Mouse (Mus musculus) MEL (cell line): Measurements from ENCODE around the gene Kctd7.

Experiments
- CHD2 ChIP-seq: IDR thresholded peaks from 2 replicates; pipeline ENCODE4 v1.6.1; 2011; ENCODE audit warnings: low read length, improper control_type of control experiment
- CTCF ChIP-seq, 3 experiments: IDR thresholded peaks in 2 of 3; conservative IDR thresholded peaks in 1 of 3; 2 replicates each; pipeline ENCODE4 v1.5.1; 2011 to 2012; ENCODE audit warnings: low read length in 3 of 3, low read depth in 2 of 3, mild to moderate bottlenecking in 2 of 3, improper control_type of control experiment in 1 of 3, inconsistent platforms in 1 of 3, mixed read lengths in 1 of 3, moderate library complexity in 1 of 3; ENCODE audit not compliant: control insufficient read depth in 1 of 3, insufficient read depth in 1 of 3, poor library complexity in 1 of 3, severe bottlenecking in 1 of 3
- E2F4 ChIP-seq: IDR thresholded peaks from 2 replicates; pipeline ENCODE4 v1.6.1; 2011; ENCODE audit warnings: low read depth, low read length, improper control_type of control experiment, borderline replicate concordance
- GATA1 ChIP-seq: IDR thresholded peaks from 2 replicates; pipeline ENCODE4 v1.6.1; 2011; ENCODE audit warnings: low read depth, low read length, improper control_type of control experiment
- JUND ChIP-seq: IDR thresholded peaks from 2 replicates; pipeline ENCODE4 v1.6.1; 2011; ENCODE audit warnings: low read depth, mild to moderate bottlenecking, improper control_type of control experiment, low read length
- NELFE ChIP-seq: IDR thresholded peaks from 2 replicates; pipeline ENCODE4 v1.6.1; 2011; ENCODE audit warnings: low read depth, low read length, improper control_type of control experiment
- POLR2AphosphoS5 ChIP-seq: IDR thresholded peaks from 2 replicates; pipeline ENCODE4 v1.6.1; 2012; ENCODE audit warnings: low read depth, borderline replicate concordance, mild to moderate bottlenecking, inconsistent platforms, low read length, moderate library complexity, mixed read lengths
- SMC3 ChIP-seq: IDR thresholded peaks from 2 replicates; pipeline ENCODE4 v1.6.1; 2011; ENCODE audit warnings: low read depth, low read length, improper control_type of control experiment
- TCF12 ChIP-seq: IDR thresholded peaks from 2 replicates; pipeline ENCODE4 v1.6.1; 2014; ENCODE audit warnings: low read depth, mild to moderate bottlenecking, inconsistent platforms, low read length, improper control_type of control experiment, moderate library complexity
- ZNF384 ChIP-seq: IDR thresholded peaks from 2 replicates; pipeline ENCODE4 v1.6.1; 2012; ENCODE audit warnings: low read depth, mild to moderate bottlenecking, inconsistent platforms, low read length, improper control_type of control experiment

- TF ChIP-seq TCF12 (no peak), JUND (no peak), E2F4 (no peak), ZNF384 (no peak), GATA1 (no peak), NELFE (no peak), CHD2 (no peak), POLR2AphosphoS5 (no peak), CTCF (IDR thresholded peaks at IDR 0.05 in 2 of 3, conservative IDR thresholded peaks at IDR 0.05 in 1 of 3; ENCODE audit: control insufficient read depth in 1 of 3, insufficient read depth in 1 of 3, low read depth in 2 of 3, low read length in 3 of 3, poor library complexity in 1 of 3, severe bottlenecking in 1 of 3) (no peak), SMC3 (no peak)
Measured at GRCm38 (mm10) chr5:130187383-130187782, 42.7 kb downstream of the Kctd7 start.
